Mouse (Mus musculus) testis, adult 2 months (tissue): ENCODE results near the gene Nrcam.

Source experiments
- CTCF ChIP-seq: fragments of 200-500 bp; IDR thresholded peaks from 2 replicates; pipeline ENCODE4 v1.5.1; 2012; ENCODE audit warnings: low read depth, mild to moderate bottlenecking, inconsistent platforms, low read length, moderate library complexity; ENCODE audit not compliant: control insufficient read depth, insufficient read depth, insufficient replicate concordance
- POLR2A ChIP-seq: fragments of 200-500 bp; IDR thresholded peaks from 2 replicates; pipeline ENCODE4 v1.6.1; 2012; ENCODE audit warnings: low read depth, mild to moderate bottlenecking, inconsistent platforms, low read length, moderate library complexity; ENCODE audit not compliant: control insufficient read depth

DNA sequence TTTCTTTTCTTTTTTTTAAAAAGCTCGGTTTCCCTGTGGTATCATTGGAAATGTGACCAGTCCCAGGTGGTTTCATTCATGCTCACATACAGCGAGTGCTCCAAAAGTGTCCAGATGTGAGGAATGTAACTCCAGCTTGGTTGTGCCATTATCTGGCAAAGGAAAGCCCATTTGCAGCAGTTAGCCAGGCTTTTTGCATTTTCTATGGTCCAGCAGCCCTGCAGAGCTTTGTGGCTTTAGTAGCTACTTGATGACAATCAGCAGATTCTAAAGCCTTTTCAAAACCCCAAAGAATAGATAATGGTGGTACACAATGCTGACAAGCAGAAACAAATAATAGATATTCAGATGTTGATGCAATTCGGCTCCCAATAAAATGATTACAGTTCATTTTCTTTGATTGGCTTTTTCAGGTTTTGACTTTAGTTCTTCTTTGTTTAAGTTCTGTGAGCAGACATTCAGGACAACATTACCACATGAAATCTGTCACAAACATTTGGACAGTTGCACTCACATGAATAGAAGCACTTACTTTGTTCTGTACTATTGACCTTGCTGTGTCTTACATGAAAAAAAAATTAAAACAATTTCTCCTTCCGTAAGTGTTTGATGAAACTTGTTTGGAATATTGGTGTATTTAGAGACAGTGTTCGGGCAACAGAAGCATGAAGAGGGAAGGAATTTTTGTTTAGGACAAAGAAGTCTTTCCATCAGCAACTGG, 164.2 kb downstream of the Nrcam start:
- no peak for TF ChIP-seq POLR2A
- TF ChIP-seq CTCF, result no peak
